ENCODE assay signal across 21 mouse cellular contexts in genomic region chr11:54811054-54811453, GRCm38 (mm10). TPM values are rescaled to one million over a fixed set of nuclear protein-coding genes. Genes with fewer than 3 reads are reported as not detected.
A peak's percentile ranks its signal among the peaks of the same experiment; 100 is the strongest.
DNase-seq lines count a peak whose midpoint lies in the region; ATAC-seq and TF ChIP-seq lines count a peak whose summit lies in the region.
"Had no signal": no experiment of that assay in that cellular context is flagged by ENCODE, and none has a peak within 500 bp of the region (broad histone marks: within the 10 kb centered on the region; RNA-seq: fewer than 3 reads in every experiment).

No protein-coding gene starts in this region.

- TF ChIP-seq POLR2A in lung, adult 2 months (IDR thresholded peaks at IDR 0.05; ENCODE audit: borderline replicate concordance, extremely low read depth, low read depth, low read length) = no peak

- no peaks in the 10 kb centered on the region for H3K27me3 ChIP-seq in hindbrain, embryonic 11.5 days (ENCODE audit: control insufficient read depth, insufficient read depth, low read length)
- H3K27me3 ChIP-seq in hindbrain, embryonic 16.5 days (replicated peaks; ENCODE audit: control insufficient read depth, insufficient read depth, low read length) = no peaks in the 10 kb centered on the region
- no peaks in the 10 kb centered on the region for H3K27me3 ChIP-seq in liver, embryonic 16.5 days (ENCODE audit: control insufficient read depth, insufficient read depth, low read depth, low read length)
- H3K27me3 ChIP-seq in liver, embryonic 12.5 days (replicated peaks) = peaks cover 6% of the 10 kb centered on the region; the same call in 1 of the 2 replicates
- H3K27me3 ChIP-seq in intestine, postnatal 0 days (replicated peaks; ENCODE audit: control insufficient read depth, insufficient read depth, low read length) = no peaks in the 10 kb centered on the region
- H3K27me3 ChIP-seq: neural tube, embryonic 13.5 days had no signal

- DNase-seq in hindbrain, embryonic 11.5 days (ENCODE audit: low spot score) = no peak
- no peak for DNase-seq in lung, adult 2 months
- no peak for DNase-seq in retina, embryonic 14.5 days (ENCODE audit: low spot score)
- DNase-seq: adrenal gland, postnatal 36 days; cerebellum, adult 9-10 months; heart, postnatal 4 days; kidney, postnatal 10 days; lung, postnatal 4 days; right cerebral cortex, adult 18-20 months; thymus, adult 2 months had no signal

- no peak overlapping the region for H3K4me3 ChIP-seq in hindbrain, embryonic 11.5 days (ENCODE audit: low read depth, low read length)
- no peak overlapping the region for H3K4me3 ChIP-seq in hindbrain, embryonic 16.5 days (ENCODE audit: low read length)
- H3K4me3 ChIP-seq in liver, embryonic 16.5 days (ENCODE audit: low read depth, low read length) = no peak overlapping the region
- no peak overlapping the region for H3K4me3 ChIP-seq in liver, embryonic 12.5 days
- no peak overlapping the region for H3K4me3 ChIP-seq in intestine, postnatal 0 days (ENCODE audit: low read depth, low read length)
- H3K4me3 ChIP-seq in lung, adult 2 months (replicated peaks; ENCODE audit: extremely low read depth, low read depth, low read length) = no peak overlapping the region
- H3K4me3 ChIP-seq: heart, embryonic 10.5 days; left cerebral cortex, adult 2 months; myocyte; neural tube, embryonic 13.5 days had no signal

- H3K4me2 ChIP-seq in hindbrain, embryonic 11.5 days (replicated peaks; ENCODE audit: low read depth, low read length) = no peak overlapping the region
- no peak overlapping the region for H3K4me2 ChIP-seq in hindbrain, embryonic 16.5 days (ENCODE audit: low read length)
- H3K4me2 ChIP-seq in liver, embryonic 16.5 days (ENCODE audit: low read depth, low read length) = no peak overlapping the region
- H3K4me2 ChIP-seq in liver, embryonic 12.5 days = no peak overlapping the region
- no peak overlapping the region for H3K4me2 ChIP-seq in intestine, postnatal 0 days (replicated peaks; ENCODE audit: low read depth)
- H3K4me2 ChIP-seq: neural tube, embryonic 13.5 days had no signal

- ATAC-seq in hindbrain, embryonic 11.5 days (ENCODE audit: low FRiP score) = no peak
- no peak for ATAC-seq in hindbrain, embryonic 16.5 days
- ATAC-seq in liver, embryonic 16.5 days (ENCODE audit: low read depth) = peak; percentile 73
- no peak for ATAC-seq in liver, embryonic 12.5 days
- ATAC-seq in intestine, postnatal 0 days = peak; percentile 90
- ATAC-seq: inflammation-experienced regulatory T-cells, adult 6 months; midbrain, embryonic 16.5 days had no signal

- WGBS in hindbrain, embryonic 11.5 days = 85% methylated on average over 3 of the region's 3 CpGs
- WGBS in hindbrain, embryonic 16.5 days = 90% methylated on average over 3 of the region's 3 CpGs
- WGBS in liver, embryonic 16.5 days (ENCODE audit: insufficient replicate concordance) = 43% methylated on average over 3 of the region's 3 CpGs
- WGBS in liver, embryonic 12.5 days (ENCODE audit: insufficient replicate concordance) = 50% methylated on average over 3 of the region's 3 CpGs
- WGBS in intestine, postnatal 0 days = 49% methylated on average over 3 of the region's 3 CpGs
- 79% methylated on average over 3 of the region's 3 CpGs for WGBS in lung, adult 2 months

- H3K9me3 ChIP-seq in hindbrain, embryonic 11.5 days (ENCODE audit: control insufficient read depth, low read length) = no peaks in the 10 kb centered on the region
- H3K9me3 ChIP-seq in hindbrain, embryonic 16.5 days (ENCODE audit: control insufficient read depth, low read length) = no peaks in the 10 kb centered on the region
- H3K9me3 ChIP-seq in liver, embryonic 16.5 days (replicated peaks; ENCODE audit: control insufficient read depth, low read length) = no peaks in the 10 kb centered on the region
- H3K9me3 ChIP-seq in liver, embryonic 12.5 days (replicated peaks) = no peaks in the 10 kb centered on the region
- no peaks in the 10 kb centered on the region for H3K9me3 ChIP-seq in intestine, postnatal 0 days (ENCODE audit: control insufficient read depth)
- H3K9me3 ChIP-seq: heart, embryonic 10.5 days; neural tube, embryonic 13.5 days had no signal

- no peaks in the 10 kb centered on the region for H3K36me3 ChIP-seq in hindbrain, embryonic 11.5 days (ENCODE audit: control insufficient read depth, insufficient read depth, low read length)
- H3K36me3 ChIP-seq in hindbrain, embryonic 16.5 days (ENCODE audit: control insufficient read depth, insufficient read depth, low read length) = no peaks in the 10 kb centered on the region
- no peaks in the 10 kb centered on the region for H3K36me3 ChIP-seq in liver, embryonic 16.5 days (ENCODE audit: control insufficient read depth, insufficient read depth)
- no peaks in the 10 kb centered on the region for H3K36me3 ChIP-seq in liver, embryonic 12.5 days
- no peaks in the 10 kb centered on the region for H3K36me3 ChIP-seq in intestine, postnatal 0 days (ENCODE audit: control insufficient read depth, insufficient read depth)
- H3K36me3 ChIP-seq: heart, embryonic 10.5 days; neural tube, embryonic 13.5 days had no signal

- TF ChIP-seq CTCF in intestine, postnatal 0 days (IDR thresholded peaks at IDR 0.05; ENCODE audit: low read depth) = no peak
- no peak for TF ChIP-seq CTCF in lung, adult 2 months (IDR thresholded peaks at IDR 0.05; ENCODE audit: insufficient read depth, low read length)

- peaks cover 7% of the 10 kb centered on the region for H3K4me1 ChIP-seq in hindbrain, embryonic 11.5 days (replicated peaks; ENCODE audit: control insufficient read depth, insufficient read depth, low read length)
- peaks cover 5% of the 10 kb centered on the region for H3K4me1 ChIP-seq in hindbrain, embryonic 16.5 days (ENCODE audit: control insufficient read depth, insufficient read depth, low read depth, low read length)
- H3K4me1 ChIP-seq in liver, embryonic 16.5 days (ENCODE audit: control insufficient read depth, low read depth, low read length) = no peaks in the 10 kb centered on the region
- peaks cover 5% of the 10 kb centered on the region; the same call in 1 of the 2 replicates for H3K4me1 ChIP-seq in liver, embryonic 12.5 days
- H3K4me1 ChIP-seq in intestine, postnatal 0 days (replicated peaks; ENCODE audit: control insufficient read depth, insufficient read depth, low read length) = 0 out of 2 replicates have a peak, but pooled peaks cover 4% of the 10 kb centered on the region
- H3K4me1 ChIP-seq in lung, adult 2 months (ENCODE audit: control insufficient read depth, insufficient read depth, low read length) = peaks cover 5% of the 10 kb centered on the region; the same call in 1 of the 2 replicates

- no peak overlapping the region for H3K9ac ChIP-seq in hindbrain, embryonic 11.5 days (ENCODE audit: low read depth, low read length)
- no peak overlapping the region for H3K9ac ChIP-seq in hindbrain, embryonic 16.5 days (ENCODE audit: low read depth, low read length)
- H3K9ac ChIP-seq in liver, embryonic 16.5 days (ENCODE audit: low read depth, low read length) = no peak overlapping the region
- H3K9ac ChIP-seq in liver, embryonic 12.5 days = no peak overlapping the region
- no peak overlapping the region for H3K9ac ChIP-seq in intestine, postnatal 0 days (ENCODE audit: low read depth, low read length)
- H3K9ac ChIP-seq: neural tube, embryonic 13.5 days had no signal

- 0 out of 2 replicates have a peak overlapping the region, but pooled peaks have one; percentile 90 for H3K27ac ChIP-seq in hindbrain, embryonic 11.5 days (ENCODE audit: low read depth, low read length)
- H3K27ac ChIP-seq in hindbrain, embryonic 16.5 days (ENCODE audit: low read depth, low read length) = no peak overlapping the region
- H3K27ac ChIP-seq in liver, embryonic 16.5 days (ENCODE audit: low read length) = no peak overlapping the region
- no peak overlapping the region for H3K27ac ChIP-seq in liver, embryonic 12.5 days
- peak overlapping the region; percentile 64 for H3K27ac ChIP-seq in intestine, postnatal 0 days (ENCODE audit: low read depth, low read length)
- H3K27ac ChIP-seq: heart, embryonic 10.5 days; left cerebral cortex, adult 2 months; stomach, postnatal 0 days had no signal

RNA-seq across cellular contexts. Expression of gene Cdc42se2, which starts 23.6 kb away (rescaled TPM):
- polyA plus RNA-seq in hindbrain, embryonic 11.5 days (2014; fragmentation: Nextera tagmentation; extraction: Ambion mirVana) = 245 and 257 TPM in 2 replicates
- polyA plus RNA-seq in hindbrain, embryonic 16.5 days (2015; fragmentation: Nextera tagmentation; extraction: Ambion mirVana) = 136 and 147 TPM in 2 replicates
- polyA plus RNA-seq in liver, embryonic 16.5 days (2015; fragmentation: Nextera tagmentation; extraction: Ambion mirVana) = 17.2 and 19.1 TPM in 2 replicates
- 28.0 and 28.5 TPM in 2 replicates for polyA plus RNA-seq in liver, embryonic 12.5 days (2016; fragmentation: Nextera tagmentation; extraction: Ambion mirVana)
- 58.8 and 63.5 TPM in 2 replicates for polyA plus RNA-seq in intestine, postnatal 0 days (2015; fragmentation: Nextera tagmentation; extraction: Ambion mirVana)
- polyA plus RNA-seq in lung, adult 2 months (2012; rRNA removed) = 45.2 and 67.7 TPM in 2 replicates

RNA-seq across cellular contexts. Expression of gene Lyrm7, which starts 49.7 kb away (rescaled TPM):
- 9.7 and 11.2 TPM in 2 replicates for polyA plus RNA-seq in hindbrain, embryonic 11.5 days (2014; fragmentation: Nextera tagmentation; extraction: Ambion mirVana)
- 10.4 and 10.6 TPM in 2 replicates for polyA plus RNA-seq in hindbrain, embryonic 16.5 days (2015; fragmentation: Nextera tagmentation; extraction: Ambion mirVana)
- 3.2 and 3.8 TPM in 2 replicates for polyA plus RNA-seq in liver, embryonic 16.5 days (2015; fragmentation: Nextera tagmentation; extraction: Ambion mirVana)
- 6.7 and 7.6 TPM in 2 replicates for polyA plus RNA-seq in liver, embryonic 12.5 days (2016; fragmentation: Nextera tagmentation; extraction: Ambion mirVana)
- 2.7 and 5.8 TPM in 2 replicates for polyA plus RNA-seq in intestine, postnatal 0 days (2015; fragmentation: Nextera tagmentation; extraction: Ambion mirVana)
- polyA plus RNA-seq in lung, adult 2 months (2012; rRNA removed) = 0.38 and 0.40 TPM in 2 replicates

RNA-seq across cellular contexts. Expression of gene Hint1, which starts 55.1 kb away (rescaled TPM):
- polyA plus RNA-seq in hindbrain, embryonic 11.5 days (2014; fragmentation: Nextera tagmentation; extraction: Ambion mirVana) = 654 and 669 TPM in 2 replicates
- polyA plus RNA-seq in hindbrain, embryonic 16.5 days (2015; fragmentation: Nextera tagmentation; extraction: Ambion mirVana) = 728 and 827 TPM in 2 replicates
- polyA plus RNA-seq in liver, embryonic 16.5 days (2015; fragmentation: Nextera tagmentation; extraction: Ambion mirVana) = 358 and 381 TPM in 2 replicates
- 479 and 518 TPM in 2 replicates for polyA plus RNA-seq in liver, embryonic 12.5 days (2016; fragmentation: Nextera tagmentation; extraction: Ambion mirVana)
- polyA plus RNA-seq in intestine, postnatal 0 days (2015; fragmentation: Nextera tagmentation; extraction: Ambion mirVana) = 1,016 and 1,041 TPM in 2 replicates
- polyA plus RNA-seq in lung, adult 2 months (2012; rRNA removed) = 251 and 265 TPM in 2 replicates

Comparison
In these comparisons a context has a peak if more than half of its experiments do, and no peak if none do; other contexts are left out.
1. ATAC-seq: peak in liver, embryonic 16.5 days (single experiment) and intestine, postnatal 0 days (single experiment); none in hindbrain, embryonic 11.5 days (single experiment), hindbrain, embryonic 16.5 days (single experiment) and liver, embryonic 12.5 days (single experiment).
2. H3K27ac ChIP-seq: peak in hindbrain, embryonic 11.5 days (single experiment) and intestine, postnatal 0 days (single experiment); none in hindbrain, embryonic 16.5 days (single experiment), liver, embryonic 16.5 days (single experiment) and liver, embryonic 12.5 days (single experiment).